Mouse (Mus musculus) NIH3T3 (cell line): ENCODE data around the gene Phactr1.
A peak's percentile ranks its signal among the peaks of the same experiment; 100 is the strongest.

Experiments used
- DNase-seq: peaks from one replicate; pipeline ENCODE4 v3.0.0-alpha.2; 2012; ENCODE audit warnings: low read depth

Gene Phactr1

DNA sequence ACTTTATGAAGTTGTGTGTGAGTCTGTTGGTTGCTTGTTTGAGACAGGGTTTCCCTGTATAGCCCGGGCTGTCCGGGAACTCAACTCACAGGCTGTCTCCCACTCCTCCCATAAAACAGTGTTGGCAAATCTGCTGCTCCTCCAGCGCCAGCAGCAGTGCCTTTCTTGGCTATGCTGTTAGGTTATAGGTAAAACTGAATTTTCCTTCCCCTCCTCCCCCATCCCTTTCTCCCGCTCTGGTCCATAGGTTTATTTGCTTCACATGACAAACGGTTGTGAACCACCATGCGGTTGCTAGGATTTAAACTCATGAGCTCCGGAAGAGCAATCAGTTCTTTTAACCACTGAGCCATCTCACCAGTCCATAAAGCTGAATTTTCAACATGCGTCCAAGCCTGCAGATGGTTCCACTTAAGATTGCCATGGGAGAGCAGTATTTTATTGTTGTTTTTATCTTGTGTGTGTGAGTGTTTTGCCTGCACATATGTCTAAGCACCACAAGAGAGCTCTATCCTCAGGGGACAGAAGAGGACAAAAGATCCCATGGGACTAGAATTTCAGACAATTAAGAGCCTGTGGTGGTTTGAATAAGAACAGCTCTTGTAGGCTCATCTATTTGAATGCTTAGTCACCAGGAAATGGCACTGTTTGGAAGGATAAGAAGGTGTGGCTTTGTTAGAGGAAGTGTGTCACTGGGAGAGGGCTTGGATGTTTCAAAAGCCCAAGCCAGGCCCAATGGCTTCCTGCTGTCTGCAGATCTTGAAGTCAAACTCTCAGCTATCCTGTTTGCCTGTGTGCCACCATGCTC lies 503.0 kb downstream of the Phactr1 start:
- DNase-seq = peak; percentile 39

DNA sequence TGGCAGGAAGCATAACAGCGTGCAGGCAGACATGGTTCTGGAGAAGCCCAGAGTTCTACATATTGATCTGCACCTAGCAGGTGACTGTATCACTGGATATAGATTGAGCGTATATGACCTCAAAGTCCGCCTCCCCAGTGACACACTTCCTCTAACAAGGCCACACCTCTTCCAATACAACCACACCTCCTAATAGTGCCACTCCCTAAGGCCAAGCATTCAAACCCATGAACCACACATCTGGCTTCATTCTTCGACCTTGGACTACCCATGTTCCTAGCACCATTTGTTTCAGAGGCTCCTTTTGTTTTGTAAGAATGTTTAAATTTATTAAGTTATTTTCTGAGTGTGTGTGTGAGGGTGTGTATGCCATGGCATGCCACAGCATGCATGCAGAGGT lies 507.3 kb downstream of the Phactr1 start:
- DNase-seq = no peak
